Mouse (Mus musculus) liver, embryonic 14.5 days (tissue): ENCODE results near the gene 1700037H04Rik. TPM values are rescaled to one million over a fixed set of nuclear protein-coding genes. Genes with fewer than 3 reads are reported as not detected.

Experiments used
- ATAC-seq: fragments of 200-750 bp; cut with Nextera tagmentation; 2 replicates; pipeline ENCODE4 v1.8.0; 2017; ENCODE audit warnings: moderate number of reproducible peaks, mild to moderate bottlenecking, moderate library complexity; ENCODE audit not compliant: insufficient read depth
- DNase-seq, 3 experiments: peaks; one replicate each; pipeline ENCODE4 v3.0.0-alpha.2; 2012 to 2013; ENCODE audit warnings: low read depth in 3 of 3, low spot score in 3 of 3
- H3K27ac ChIP-seq: fragments of 300-500 bp; sonication (generic); 2 replicates; pipeline ENCODE4 v1.5.1; 2014; ENCODE audit warnings: moderate library complexity, mild to moderate bottlenecking, control low read depth, inconsistent platforms
- H3K27me3 ChIP-seq: fragments of 300-500 bp; sonication (generic); 2 replicates; pipeline ENCODE4 v1.6.1; 2014; ENCODE audit warnings: mild to moderate bottlenecking, low read length, moderate library complexity; ENCODE audit not compliant: control insufficient read depth, insufficient read depth
- H3K36me3 ChIP-seq: fragments of 300-500 bp; sonication (generic); replicated peaks from 2 replicates; pipeline ENCODE4 v1.6.1; 2014; ENCODE audit warnings: low read depth; ENCODE audit not compliant: control insufficient read depth, insufficient read depth
- H3K4me1 ChIP-seq, 2 experiments: fragments of 200-500 bp in 1 of 2; fragments of 300-500 bp in 1 of 2; sonication (generic) in 1 of 2; replicated peaks; 2 replicates each; pipeline ENCODE4 v1.6.1; 2012 to 2014; ENCODE audit warnings: antibody characterized with exemption in 1 of 2, inconsistent platforms in 1 of 2, low read length in 1 of 2; ENCODE audit not compliant: control insufficient read depth in 2 of 2, insufficient read depth in 2 of 2
- H3K4me2 ChIP-seq: fragments of 300-500 bp; sonication (generic); 2 replicates; pipeline ENCODE4 v1.6.1; 2014; ENCODE audit warnings: low read depth, mild to moderate bottlenecking, control low read depth, moderate library complexity
- H3K4me3 ChIP-seq, 2 experiments: fragments of 200-500 bp in 1 of 2; fragments of 300-500 bp in 1 of 2; sonication (generic) in 1 of 2; 2 replicates each; pipeline ENCODE4 v1.5.1; 2012 to 2014; ENCODE audit warnings: low read depth in 2 of 2, low read length in 2 of 2, mild to moderate bottlenecking in 2 of 2, control low read depth in 1 of 2, inconsistent platforms in 1 of 2, moderate library complexity in 1 of 2; ENCODE audit not compliant: insufficient read depth in 1 of 2
- H3K9ac ChIP-seq: fragments of 300-500 bp; sonication (generic); replicated peaks from 2 replicates; pipeline ENCODE4 v1.6.1; 2014; ENCODE audit warnings: mild to moderate bottlenecking, control low read depth, moderate library complexity
- H3K9me3 ChIP-seq: fragments of 300-500 bp; sonication (generic); 2 replicates; pipeline ENCODE4 v1.6.1; 2016; ENCODE audit warnings: low read length, mixed read lengths; ENCODE audit not compliant: control insufficient read depth
- CTCF ChIP-seq: IDR thresholded peaks from 2 replicates; pipeline ENCODE4 v1.5.1; 2016; ENCODE audit warnings: antibody characterized with exemption, low read depth, control low read depth
- EP300 ChIP-seq: IDR thresholded peaks from 2 replicates; pipeline ENCODE4 v1.6.1; 2016; ENCODE audit warnings: antibody characterized with exemption, low read depth
- WGBS: fragments of 180-500 bp; shearing (Covaris S2); extraction: QIAGEN DNeasy Blood & Tissue Kit; methylation state at CpG from one replicate; pipeline ENCODE4 v1.1.7; 2014; ENCODE audit not compliant: insufficient replicate concordance; 5-methylcytosine and 5-hydroxymethylcytosine counted together
- polyA plus RNA-seq, 2 experiments: library from polyadenylated mRNA; depleted of rRNA in 1 of 2; stranded (reverse) in 1 of 2; unstranded in 1 of 2; fragments of >200 nt; fragmentation: Nextera tagmentation in 1 of 2; extraction: Ambion mirVana in 1 of 2; gene quantifications; 2 replicates each; pipeline versions ENCODE4 v1.2.1 to v1.2.3; 2012 to 2014

1700037H04Rik gene
- polyA plus RNA-seq, 2 experiments, result 105 to 129 TPM

DNA sequence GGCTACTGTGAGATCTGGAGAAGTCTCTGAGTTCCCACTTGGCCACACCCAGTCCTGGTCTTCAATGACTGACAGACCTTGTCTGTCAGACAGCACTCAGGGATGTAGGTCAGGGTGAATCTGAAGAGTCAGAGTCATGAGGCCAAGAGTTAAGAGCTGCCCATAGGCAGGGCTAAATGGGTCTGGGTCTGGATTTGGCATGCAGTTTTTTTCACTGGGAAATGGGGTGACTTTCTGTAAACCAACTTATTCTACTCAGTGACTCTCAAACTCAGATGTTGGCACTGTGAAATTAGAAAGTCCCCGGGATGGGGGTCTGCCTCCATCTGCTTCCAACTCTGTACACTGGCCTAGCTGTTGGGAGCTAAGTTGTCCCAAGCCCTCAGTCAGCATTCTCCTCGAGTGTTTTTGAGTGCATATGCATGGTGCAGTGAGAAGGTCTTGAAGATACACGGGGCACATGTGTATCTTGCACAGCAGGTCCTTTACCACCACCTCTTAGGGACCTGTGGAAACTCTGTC lies 31.2 kb downstream of the 1700037H04Rik start:
- DNase-seq, result no peak
- H3K4me3 ChIP-seq, result peak overlapping the region in 1 of 2 experiments; percentile 8; a peak in 1 of 4 replicates

DNA sequence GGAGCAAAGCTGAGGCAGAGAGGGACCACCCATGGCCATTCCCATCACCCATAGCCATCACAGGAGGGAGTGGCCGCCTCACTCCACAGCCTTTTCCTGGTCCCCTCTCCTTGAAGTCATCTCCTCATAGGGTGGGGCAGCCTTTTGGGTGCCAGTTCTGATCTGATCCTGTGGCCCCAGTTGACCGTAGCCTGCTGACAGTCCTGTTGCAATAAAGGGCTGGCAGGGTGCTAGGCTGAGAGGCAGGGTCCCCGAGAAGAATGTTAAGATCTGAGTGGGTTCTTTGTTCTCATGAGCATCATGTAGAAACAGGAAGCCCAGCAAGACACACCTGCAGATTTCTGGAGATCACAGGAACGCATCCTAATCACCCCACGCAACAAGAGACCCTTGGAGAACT lies 31.7 kb downstream of the 1700037H04Rik start:
- Histone ChIP-seq H3K27ac (no peak overlapping the region), H3K4me3 (peak overlapping the region in 1 of 2 experiments; percentile 56; a peak in 1 of 4 replicates), H3K9me3 (no peaks in the 10 kb centered on the region), H3K4me1 (peaks cover 53 to 61% of the 10 kb centered on the region in 2 experiments), H3K27me3 (no peaks in the 10 kb centered on the region; the same call in 1 of the 2 replicates), H3K4me2 (peak overlapping the region; percentile 85), H3K9ac (no peak overlapping the region), H3K36me3 (no peaks in the 10 kb centered on the region)
- TF ChIP-seq CTCF, result no peak
- no peak for TF ChIP-seq EP300
- DNase-seq, result no peak
- 74% methylated on average over 5 of the region's 5 CpGs for WGBS
- ATAC-seq, result no peak

More for the DNA sequence above, 31.2 kb downstream of the 1700037H04Rik start:
- Histone ChIP-seq H3K36me3 (no peaks in the 10 kb centered on the region), H3K4me1 (peaks cover 53 to 61% of the 10 kb centered on the region in 2 experiments), H3K9me3 (no peaks in the 10 kb centered on the region), H3K27ac (no peak overlapping the region), H3K4me2 (peak overlapping the region; percentile 85), H3K27me3 (no peaks in the 10 kb centered on the region), H3K9ac (no peak overlapping the region)
- 62% methylated on average over 3 of the region's 3 CpGs for WGBS
- ATAC-seq, result no peak
- TF ChIP-seq EP300, result no peak
- TF ChIP-seq CTCF, result no peak

- Histone ChIP-seq H3K27ac (peak within 1 kb of the TSS; percentile 20), H3K9me3 (no peaks in the 10 kb centered on the region), H3K27me3 (no peaks in the 10 kb centered on the region; the same call in 1 of the 2 replicates), H3K4me2 (peak within 1 kb of the TSS; percentile 85), H3K4me1 (peaks cover 53 to 63% of the 10 kb centered on the region in 2 experiments), H3K4me3 (peak within 1 kb of the TSS; percentile 54 to 56), H3K9ac (peak within 1 kb of the TSS; percentile 62), H3K36me3 (no peaks in the 10 kb centered on the region)
- ATAC-seq (peak; percentile 80), DNase-seq (no peak)
- WGBS, result under 1% methylated on average over 28 of the region's 28 CpGs
- no peak for TF ChIP-seq EP300
- no peak for TF ChIP-seq CTCF
These were observed 32.6 kb downstream of the 1700037H04Rik start, which contains the start of gene Hspa12b for GRCm38 (mm10) chr2:131127161-131127730. Gene Hspa12b, plus strand, starts transcription at chr2:131127280.

GRCm38 (mm10) chr2:131125964-131126815 lies 33.7 kb downstream of the 1700037H04Rik start:
- DNase-seq (no peak), ATAC-seq (no peak)
- Histone ChIP-seq H3K36me3 (no peaks in the 10 kb centered on the region), H3K4me2 (peak overlapping the region; percentile 85; the same call in 1 of the 2 replicates), H3K4me1 (peaks cover 47 to 53% of the 10 kb centered on the region in 2 experiments), H3K4me3 (no peak overlapping the region), H3K27me3 (no peaks in the 10 kb centered on the region; the same call in 1 of the 2 replicates), H3K27ac (no peak overlapping the region), H3K9ac (peak overlapping the region; percentile 14; the same call in 1 of the 2 replicates), H3K9me3 (no peaks in the 10 kb centered on the region)
- TF ChIP-seq EP300 (no peak), CTCF (no peak)
- 59% methylated on average over 9 of the region's 9 CpGs for WGBS
